Mouse (Mus musculus): ENCODE data around the gene Ccdc57. TPM values are rescaled to one million over a fixed set of nuclear protein-coding genes. Genes with fewer than 3 reads are reported as not detected.
"Not testable (repeated sequence)": the region's sequence is repeated elsewhere in the genome, so short reads cannot be mapped to it uniquely, and the experiment has no call there.

Gene Ccdc57
- polyA plus RNA-seq, 1 experiment from 2014 or later: 4.8 TPM

- H3K36me3 ChIP-seq (ENCODE audit: control insufficient read depth, insufficient read depth, low read length): peaks cover 26% of the 10 kb centered on the region
- H3K4me3 ChIP-seq (ENCODE audit: control insufficient read depth in 1 of 2, insufficient read depth in 1 of 2, low read depth in 1 of 2, low read length in 2 of 2): no peak overlapping the region
- H3K27ac ChIP-seq (replicated peaks in 1 of 2; ENCODE audit: control insufficient read depth in 1 of 2, insufficient read depth in 1 of 2, low read depth in 2 of 2, low read length in 2 of 2): no peak overlapping the region
- H3K4me2 ChIP-seq (ENCODE audit: low read length): no peak overlapping the region
- no peaks in the 10 kb centered on the region for H3K27me3 ChIP-seq (ENCODE audit: control insufficient read depth, insufficient read depth, low read length)
- no peak overlapping the region for H3K9ac ChIP-seq (ENCODE audit: low read length)
- no peaks in the 10 kb centered on the region for H3K4me1 ChIP-seq (ENCODE audit: control insufficient read depth in 2 of 2, insufficient read depth in 2 of 2, low read length in 2 of 2)
- no peak for ATAC-seq (ENCODE audit: insufficient number of reproducible peaks, insufficient read depth, low FRiP score, low read depth)
- peaks cover 4% of the 10 kb centered on the region; the same call in 1 of the 2 replicates for H3K9me3 ChIP-seq (ENCODE audit: control insufficient read depth, low read length)
- WGBS: 62% methylated on average over 5 of the region's 5 CpGs
Observed at GRCm38 (mm10) chr11:120886462-120886861, 46.2 kb downstream of the Ccdc57 start.

DNA sequence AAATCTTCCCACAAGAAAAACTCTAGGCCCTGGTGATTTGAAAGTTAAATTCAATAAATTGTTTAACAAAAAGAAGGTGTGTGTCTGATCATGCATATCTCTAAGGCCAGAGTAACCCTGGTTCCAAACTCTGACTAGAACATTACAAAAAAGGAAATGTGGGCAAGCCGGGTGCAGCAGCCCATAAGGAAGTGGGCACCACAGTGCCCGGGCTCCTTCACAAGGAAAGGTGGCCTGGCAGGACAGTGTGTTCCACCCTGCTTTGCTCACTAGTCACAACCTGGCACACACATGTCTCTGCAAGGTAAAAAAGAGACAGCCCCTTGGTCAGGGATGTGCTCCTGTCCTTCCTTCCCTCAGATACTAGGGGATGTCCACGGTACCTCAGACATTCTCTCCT, 49.1 kb downstream of the Ccdc57 start:
- Histone ChIP-seq H3K4me1 (ENCODE audit: control insufficient read depth in 2 of 2, insufficient read depth in 2 of 2, low read length in 2 of 2) (no peaks in the 10 kb centered on the region), H3K9me3 (ENCODE audit: control insufficient read depth, low read length) (peaks cover 4% of the 10 kb centered on the region; the same call in 1 of the 2 replicates), H3K4me3 (ENCODE audit: control insufficient read depth in 1 of 2, insufficient read depth in 1 of 2, low read depth in 1 of 2, low read length in 2 of 2) (no peak overlapping the region), H3K4me2 (ENCODE audit: low read length) (no peak overlapping the region), H3K9ac (ENCODE audit: low read length) (no peak overlapping the region), H3K27me3 (ENCODE audit: control insufficient read depth, insufficient read depth, low read length) (no peaks in the 10 kb centered on the region), H3K27ac (replicated peaks in 1 of 2; ENCODE audit: control insufficient read depth in 1 of 2, insufficient read depth in 1 of 2, low read depth in 2 of 2, low read length in 2 of 2) (no peak overlapping the region), H3K36me3 (ENCODE audit: control insufficient read depth, insufficient read depth, low read length) (peaks cover 23% of the 10 kb centered on the region)
- WGBS: 96% methylated on average over 3 of the region's 3 CpGs
- ATAC-seq (ENCODE audit: insufficient number of reproducible peaks, insufficient read depth, low FRiP score, low read depth): no peak

GRCm38 (mm10) chr11:120882931-120883330, 49.7 kb downstream of the Ccdc57 start:
- H3K9ac ChIP-seq (ENCODE audit: low read length): no peak overlapping the region
- no peak overlapping the region for H3K4me3 ChIP-seq (ENCODE audit: control insufficient read depth in 1 of 2, insufficient read depth in 1 of 2, low read depth in 1 of 2, low read length in 2 of 2)
- peaks cover 29% of the 10 kb centered on the region for H3K36me3 ChIP-seq (ENCODE audit: control insufficient read depth, insufficient read depth, low read length)
- peaks cover 4% of the 10 kb centered on the region; the same call in 1 of the 2 replicates for H3K9me3 ChIP-seq (ENCODE audit: control insufficient read depth, low read length)
- no peak overlapping the region for H3K27ac ChIP-seq (replicated peaks in 1 of 2; ENCODE audit: control insufficient read depth in 1 of 2, insufficient read depth in 1 of 2, low read depth in 2 of 2, low read length in 2 of 2)
- no peak overlapping the region for H3K4me2 ChIP-seq (ENCODE audit: low read length)
- 86% methylated on average over 4 of the region's 4 CpGs for WGBS
- ATAC-seq (ENCODE audit: insufficient number of reproducible peaks, insufficient read depth, low FRiP score, low read depth): no peak
- no peaks in the 10 kb centered on the region for H3K4me1 ChIP-seq (ENCODE audit: control insufficient read depth in 2 of 2, insufficient read depth in 2 of 2, low read length in 2 of 2)
- H3K27me3 ChIP-seq (ENCODE audit: control insufficient read depth, insufficient read depth, low read length): no peaks in the 10 kb centered on the region

GRCm38 (mm10) chr11:120873206-120873605, 59.5 kb downstream of the Ccdc57 start:
- no peak overlapping the region for H3K27ac ChIP-seq (replicated peaks in 1 of 2; ENCODE audit: control insufficient read depth in 1 of 2, insufficient read depth in 1 of 2, low read depth in 2 of 2, low read length in 2 of 2)
- peaks cover 6% of the 10 kb centered on the region; the same call in 1 of the 2 replicates for H3K36me3 ChIP-seq (ENCODE audit: control insufficient read depth, insufficient read depth, low read length)
- no peaks in the 10 kb centered on the region for H3K9me3 ChIP-seq (ENCODE audit: control insufficient read depth, low read length)
- no peak overlapping the region for H3K4me2 ChIP-seq (ENCODE audit: low read length)
- no peak overlapping the region for H3K4me3 ChIP-seq (ENCODE audit: control insufficient read depth in 1 of 2, insufficient read depth in 1 of 2, low read depth in 1 of 2, low read length in 2 of 2)
- H3K9ac ChIP-seq (ENCODE audit: low read length): no peak overlapping the region
- H3K27me3 ChIP-seq (ENCODE audit: control insufficient read depth, insufficient read depth, low read length): no peaks in the 10 kb centered on the region
- no peaks in the 10 kb centered on the region for H3K4me1 ChIP-seq (ENCODE audit: control insufficient read depth in 2 of 2, insufficient read depth in 2 of 2, low read length in 2 of 2)
- ATAC-seq (ENCODE audit: insufficient number of reproducible peaks, insufficient read depth, low FRiP score, low read depth): no peak
- 79% methylated on average over 6 of the region's 6 CpGs for WGBS

DNA sequence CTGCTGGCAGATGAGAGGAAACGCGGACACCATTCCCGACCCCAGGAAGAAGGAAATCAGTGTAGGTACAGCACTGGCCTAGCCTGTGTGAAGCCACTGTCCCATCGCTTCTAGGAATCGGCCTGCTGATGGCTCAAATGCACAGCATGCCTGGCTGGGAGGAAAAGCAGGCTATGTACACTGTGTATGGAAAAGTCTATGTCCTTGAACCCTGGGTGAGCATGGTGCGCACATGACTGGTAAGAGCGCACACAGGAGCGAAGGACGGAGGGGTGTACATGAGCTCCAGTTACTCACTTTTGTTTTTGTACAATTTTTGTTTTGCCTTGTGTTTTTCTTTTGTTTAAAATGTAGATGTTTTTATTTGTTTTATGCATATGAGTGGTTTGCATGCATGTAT, 61.2 kb downstream of the Ccdc57 start:
- Histone ChIP-seq H3K9me3 (ENCODE audit: control insufficient read depth, low read length) (no peaks in the 10 kb centered on the region), H3K4me1 (ENCODE audit: control insufficient read depth in 2 of 2, insufficient read depth in 2 of 2, low read length in 2 of 2) (no peaks in the 10 kb centered on the region), H3K36me3 (ENCODE audit: control insufficient read depth, insufficient read depth, low read length) (0 out of 2 replicates have a peak, but pooled peaks cover 2% of the 10 kb centered on the region), H3K27me3 (ENCODE audit: control insufficient read depth, insufficient read depth, low read length) (no peaks in the 10 kb centered on the region), H3K9ac (ENCODE audit: low read length) (no peak overlapping the region), H3K27ac (replicated peaks in 1 of 2; ENCODE audit: control insufficient read depth in 1 of 2, insufficient read depth in 1 of 2, low read depth in 2 of 2, low read length in 2 of 2) (no peak overlapping the region), H3K4me3 (ENCODE audit: control insufficient read depth in 1 of 2, insufficient read depth in 1 of 2, low read depth in 1 of 2, low read length in 2 of 2) (no peak overlapping the region), H3K4me2 (ENCODE audit: low read length) (no peak overlapping the region)
- no peak for ATAC-seq (ENCODE audit: insufficient number of reproducible peaks, insufficient read depth, low FRiP score, low read depth)
- WGBS: 90% methylated on average over 9 of the region's 9 CpGs

GRCm38 (mm10) chr11:120865816-120866215, 66.9 kb downstream of the Ccdc57 start:
- Histone ChIP-seq H3K4me3 (ENCODE audit: control insufficient read depth in 1 of 2, insufficient read depth in 1 of 2, low read depth in 1 of 2, low read length in 2 of 2) (no peak overlapping the region), H3K4me2 (ENCODE audit: low read length) (no peak overlapping the region), H3K36me3 (ENCODE audit: control insufficient read depth, insufficient read depth, low read length) (0 out of 2 replicates have a peak, but pooled peaks cover 9% of the 10 kb centered on the region), H3K9ac (ENCODE audit: low read length) (no peak overlapping the region), H3K4me1 (ENCODE audit: control insufficient read depth in 2 of 2, insufficient read depth in 2 of 2, low read length in 2 of 2) (no peaks in the 10 kb centered on the region), H3K9me3 (ENCODE audit: control insufficient read depth, low read length) (no peaks in the 10 kb centered on the region), H3K27ac (replicated peaks in 1 of 2; ENCODE audit: control insufficient read depth in 1 of 2, insufficient read depth in 1 of 2, low read depth in 2 of 2, low read length in 2 of 2) (no peak overlapping the region), H3K27me3 (ENCODE audit: control insufficient read depth, insufficient read depth, low read length) (no peaks in the 10 kb centered on the region)
- ATAC-seq (ENCODE audit: insufficient number of reproducible peaks, insufficient read depth, low FRiP score, low read depth): no peak
- 76% methylated on average over 1 of the region's 1 CpGs for WGBS

DNA sequence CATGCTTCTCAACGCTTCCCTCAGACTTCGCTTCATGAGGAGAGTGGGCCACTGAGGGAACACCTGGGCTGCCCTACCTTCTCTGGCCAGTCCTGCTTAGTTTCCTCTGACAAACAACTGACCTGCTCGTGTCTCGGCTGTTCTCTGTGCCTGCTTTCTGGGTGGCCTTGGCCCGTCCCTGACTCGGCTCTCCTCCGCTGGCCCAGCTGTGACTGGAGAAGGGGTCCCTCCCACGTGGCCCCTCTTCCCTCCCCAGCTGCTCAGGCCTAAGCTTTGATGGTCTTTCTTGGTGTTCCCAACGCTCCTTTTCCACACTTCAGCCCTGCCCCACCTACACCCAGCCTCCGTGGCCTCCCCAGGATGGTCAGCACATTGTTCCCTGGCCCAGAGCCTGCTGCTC, 69.9 kb downstream of the Ccdc57 start:
- H3K4me2 ChIP-seq (ENCODE audit: low read length): no peak overlapping the region
- no peak overlapping the region for H3K9ac ChIP-seq (ENCODE audit: low read length)
- no peak overlapping the region for H3K27ac ChIP-seq (replicated peaks in 1 of 2; ENCODE audit: control insufficient read depth in 1 of 2, insufficient read depth in 1 of 2, low read depth in 2 of 2, low read length in 2 of 2)
- ATAC-seq (ENCODE audit: insufficient number of reproducible peaks, insufficient read depth, low FRiP score, low read depth): no peak
- H3K9me3 ChIP-seq (ENCODE audit: control insufficient read depth, low read length): no peaks in the 10 kb centered on the region
- H3K4me1 ChIP-seq (ENCODE audit: control insufficient read depth in 2 of 2, insufficient read depth in 2 of 2, low read length in 2 of 2): no peaks in the 10 kb centered on the region
- no peaks in the 10 kb centered on the region for H3K27me3 ChIP-seq (ENCODE audit: control insufficient read depth, insufficient read depth, low read length)
- H3K4me3 ChIP-seq (ENCODE audit: control insufficient read depth in 1 of 2, insufficient read depth in 1 of 2, low read depth in 1 of 2, low read length in 2 of 2): no peak overlapping the region
- 80% methylated on average over 10 of the region's 10 CpGs for WGBS
- peaks cover 33% of the 10 kb centered on the region for H3K36me3 ChIP-seq (ENCODE audit: control insufficient read depth, insufficient read depth, low read length)

DNA sequence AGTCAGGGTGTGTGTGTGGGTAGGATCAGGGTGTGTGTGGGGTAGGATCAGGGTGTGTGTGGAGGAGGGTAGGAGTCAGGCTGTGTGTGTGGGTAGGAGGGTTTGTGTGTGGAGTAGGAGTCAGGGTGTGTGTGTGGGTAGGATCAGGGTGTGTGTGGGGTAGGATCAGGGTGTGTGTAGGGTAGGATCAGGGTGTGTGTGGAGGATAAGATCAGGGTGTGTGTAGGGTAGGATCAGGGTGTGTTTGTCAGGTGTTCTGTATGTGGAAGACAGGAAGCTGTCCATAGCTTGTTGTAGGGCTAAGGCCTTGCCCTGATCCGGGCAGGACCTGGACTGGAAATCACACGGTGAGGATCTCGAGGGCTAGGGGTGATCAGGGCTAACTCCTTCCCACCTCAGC, 76.7 kb downstream of the Ccdc57 start:
- H3K36me3 ChIP-seq (ENCODE audit: control insufficient read depth, insufficient read depth, low read length): peaks cover 31% of the 10 kb centered on the region
- WGBS: 95% methylated on average over 3 of the region's 3 CpGs
- not testable (repeated sequence) for H3K27ac ChIP-seq (replicated peaks in 1 of 2; ENCODE audit: control insufficient read depth in 1 of 2, insufficient read depth in 1 of 2, low read depth in 2 of 2, low read length in 2 of 2); H3K27me3 ChIP-seq (ENCODE audit: control insufficient read depth, insufficient read depth, low read length); H3K9me3 ChIP-seq (ENCODE audit: control insufficient read depth, low read length); H3K9ac ChIP-seq (ENCODE audit: low read length); ATAC-seq (ENCODE audit: insufficient number of reproducible peaks, insufficient read depth, low FRiP score, low read depth); H3K4me3 ChIP-seq (ENCODE audit: control insufficient read depth in 1 of 2, insufficient read depth in 1 of 2, low read depth in 1 of 2, low read length in 2 of 2); H3K4me2 ChIP-seq (ENCODE audit: low read length)
- H3K4me1 ChIP-seq (ENCODE audit: control insufficient read depth in 2 of 2, insufficient read depth in 2 of 2, low read length in 2 of 2): peaks cover 10 to 17% of the 10 kb centered on the region in 2 experiments; a peak in 3 of 4 replicates
